Mouse (Mus musculus) thymus, adult 2 months (tissue): Measurements from ENCODE around the gene Cldn6.

Source experiments
- CTCF ChIP-seq: fragments of 200-500 bp; IDR thresholded peaks from 2 replicates; pipeline ENCODE4 v1.5.1; 2012; ENCODE audit warnings: mild to moderate bottlenecking, control low read depth, low read length, moderate library complexity, borderline replicate concordance; ENCODE audit not compliant: control insufficient read depth, poor library complexity, insufficient read depth; ENCODE audit errors: extremely low read depth
- POLR2A ChIP-seq: fragments of 200-500 bp; IDR thresholded peaks from 2 replicates; pipeline ENCODE4 v1.6.1; 2012; ENCODE audit warnings: mild to moderate bottlenecking, low read length, control low read depth, moderate library complexity; ENCODE audit not compliant: control insufficient read depth, poor library complexity, insufficient read depth; ENCODE audit errors: extremely low read depth

DNA sequence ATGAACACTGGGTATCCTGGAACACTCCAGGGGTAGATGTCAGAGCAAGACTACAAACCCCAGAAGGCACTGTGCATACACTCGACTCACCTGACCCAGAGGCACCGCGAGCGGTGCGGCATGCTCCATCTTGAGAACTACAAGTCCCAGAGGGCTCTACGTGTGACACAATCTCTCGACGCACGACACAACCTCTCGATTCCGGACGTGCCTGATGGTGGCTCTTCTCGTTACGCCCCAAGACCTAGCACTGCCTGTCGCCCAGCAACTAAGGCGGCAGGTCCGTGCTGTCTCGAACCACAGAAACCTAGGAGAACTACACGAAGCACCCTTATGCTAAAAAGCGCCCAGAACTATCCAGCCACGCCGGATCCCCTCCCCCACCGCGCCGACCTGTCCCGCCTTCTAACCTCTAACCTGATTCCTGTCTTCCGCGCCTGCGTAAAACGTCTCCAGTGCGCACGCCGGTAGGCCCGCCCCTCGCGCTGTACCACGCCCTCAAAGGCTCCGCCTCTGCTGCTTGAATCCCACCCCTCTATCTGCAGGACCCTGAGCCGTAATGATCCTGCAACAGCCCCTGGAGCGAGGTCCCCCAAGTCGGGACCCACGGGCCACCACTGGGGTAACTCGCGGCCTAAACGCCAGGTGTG is 5.5 kb upstream of the Cldn6 start, which contains the start of the genes Hcfc1r1 and Thoc6:
- TF ChIP-seq CTCF (no peak; the same call in none of the 2 replicates), POLR2A (peak; percentile 56; the same call in 1 of the 2 replicates)
